Mouse (Mus musculus) T-helper 17 cell (primary cell): ENCODE measurements around the gene Smyd3.
"Not testable (repeated sequence)": the region's sequence is repeated elsewhere in the genome, so short reads cannot be mapped to it uniquely, and the experiment has no call there.

Source experiments
- in situ Hi-C, 2 experiments: fragments of 300-600 bp; cut with MboI, MseI; formaldehyde crosslinking; loops; 1 replicate in 1 of 2; 2 replicates in 1 of 2; pipeline ENCODE4 v1.15.1; 2025; ENCODE audit warnings: high pct_unique_total_duplicates in 2 of 2

Gene Smyd3

GRCm38 (mm10) chr1:179295626-179296025 lies 222.2 kb downstream of the Smyd3 start:
- in situ Hi-C loops, result no loop called here

- in situ Hi-C loops, result no loop called here
Observed at GRCm38 (mm10) chr1:179293772-179294353, 224.0 kb downstream of the Smyd3 start.

GRCm38 (mm10) chr1:179290181-179290580 lies 227.7 kb downstream of the Smyd3 start:
- in situ Hi-C loops, result not testable (repeated sequence)

- in situ Hi-C loops, result no loop called here
Observed at GRCm38 (mm10) chr1:179289744-179290143, 228.1 kb downstream of the Smyd3 start.

GRCm38 (mm10) chr1:179286748-179287147 lies 231.1 kb downstream of the Smyd3 start:
- in situ Hi-C loops, result no loop called here

- in situ Hi-C loops, result no loop called here
Observed at GRCm38 (mm10) chr1:179282821-179283220, 235.0 kb downstream of the Smyd3 start.

- in situ Hi-C loops, result no loop called here
Observed at GRCm38 (mm10) chr1:179281401-179282121, 236.3 kb downstream of the Smyd3 start.

GRCm38 (mm10) chr1:179279116-179279515 lies 238.7 kb downstream of the Smyd3 start:
- in situ Hi-C loops, result no loop called here

- in situ Hi-C loops, result no loop called here
Observed at GRCm38 (mm10) chr1:179277346-179277745, 240.5 kb downstream of the Smyd3 start.

- in situ Hi-C loops, result no loop called here
Observed at GRCm38 (mm10) chr1:179276866-179277265, 241.0 kb downstream of the Smyd3 start.

- in situ Hi-C loops, result no loop called here
Observed at GRCm38 (mm10) chr1:179272926-179273325, 244.9 kb downstream of the Smyd3 start.

GRCm38 (mm10) chr1:179272351-179272750 lies 245.5 kb downstream of the Smyd3 start:
- in situ Hi-C loops, result no loop called here

- in situ Hi-C loops, result no loop called here
Observed at GRCm38 (mm10) chr1:179266936-179267335, 250.9 kb downstream of the Smyd3 start.

GRCm38 (mm10) chr1:179261496-179261966 lies 256.3 kb downstream of the Smyd3 start:
- in situ Hi-C loops, result no loop called here

- in situ Hi-C loops, result no loop called here
Observed at GRCm38 (mm10) chr1:179255826-179256512, 261.9 kb downstream of the Smyd3 start.

- in situ Hi-C loops, result loop anchor here in 1 of 2 experiments (5.0 kb wide), 1 partner anchor 67 kb away; no protein-coding TSS in a partner anchor
Observed at GRCm38 (mm10) chr1:179254531-179254930, 263.3 kb downstream of the Smyd3 start.

GRCm38 (mm10) chr1:179252611-179253010 lies 265.2 kb downstream of the Smyd3 start:
- in situ Hi-C loops, result loop anchor here in 1 of 2 experiments (5.0 kb wide), 1 partner anchor 65 kb away; no protein-coding TSS in a partner anchor

- in situ Hi-C loops, result loop anchor here in 1 of 2 experiments (5.0 kb wide), 1 partner anchor 63 kb away; no protein-coding TSS in a partner anchor
Observed at GRCm38 (mm10) chr1:179250388-179250787, 267.5 kb downstream of the Smyd3 start.

- in situ Hi-C loops, result no loop called here
Observed at GRCm38 (mm10) chr1:179243554-179243953, 274.3 kb downstream of the Smyd3 start.

GRCm38 (mm10) chr1:179240663-179241279 lies 277.1 kb downstream of the Smyd3 start:
- in situ Hi-C loops, result no loop called here

- in situ Hi-C loops, result no loop called here
Observed at GRCm38 (mm10) chr1:179238639-179239038, 279.2 kb downstream of the Smyd3 start.

- in situ Hi-C loops, result no loop called here
Observed at GRCm38 (mm10) chr1:179237989-179238388, 279.9 kb downstream of the Smyd3 start.
